Mouse (Mus musculus): ENCODE data around the gene Olfr157. TPM values are rescaled to one million over a fixed set of nuclear protein-coding genes. Genes with fewer than 3 reads are reported as not detected.
"Not testable (repeated sequence)": the region's sequence is repeated elsewhere in the genome, so short reads cannot be mapped to it uniquely, and the experiment has no call there.

Olfr157 gene
- polyA plus RNA-seq, 1 experiment from 2014 or later, result not detected

- no peaks in the 10 kb centered on the region for H3K36me3 ChIP-seq
- no peaks in the 10 kb centered on the region for H3K27me3 ChIP-seq (replicated peaks)
- no peaks in the 10 kb centered on the region for H3K4me1 ChIP-seq (replicated peaks)
- no peak overlapping the region for H3K4me3 ChIP-seq (replicated peaks)
- no peak overlapping the region for H3K4me2 ChIP-seq (replicated peaks)
- H3K9me3 ChIP-seq, result no peaks in the 10 kb centered on the region
- H3K9ac ChIP-seq, result no peak overlapping the region
- WGBS, result 73% methylated on average over 10 of the region's 10 CpGs
- ATAC-seq, result no peak
- H3K27ac ChIP-seq, result no peak overlapping the region
Measured at GRCm38 (mm10) chr4:43859886-43860285, 19.9 kb upstream of the Olfr157 start.

- Histone ChIP-seq H3K9me3 (no peaks in the 10 kb centered on the region), H3K4me2 (replicated peaks) (no peak overlapping the region), H3K27ac (no peak overlapping the region), H3K27me3 (replicated peaks) (no peaks in the 10 kb centered on the region), H3K4me3 (replicated peaks) (no peak overlapping the region), H3K4me1 (replicated peaks) (no peaks in the 10 kb centered on the region), H3K36me3 (no peaks in the 10 kb centered on the region), H3K9ac (no peak overlapping the region)
- WGBS, result 70% methylated on average over 8 of the region's 8 CpGs
- no peak for ATAC-seq
Measured at GRCm38 (mm10) chr4:43854101-43854500, 14.1 kb upstream of the Olfr157 start.

- Histone ChIP-seq H3K9ac (no peak within 1 kb of the TSS), H3K4me2 (replicated peaks) (no peak within 1 kb of the TSS), H3K4me1 (replicated peaks) (no peaks in the 10 kb centered on the region), H3K4me3 (replicated peaks) (no peak within 1 kb of the TSS), H3K27me3 (replicated peaks) (no peaks in the 10 kb centered on the region), H3K9me3 (no peaks in the 10 kb centered on the region), H3K27ac (no peak within 1 kb of the TSS), H3K36me3 (no peaks in the 10 kb centered on the region)
- no peak for ATAC-seq
- WGBS, result 88% methylated on average over 6 of the region's 6 CpGs
Measured at GRCm38 (mm10) chr4:43851265-43851664, 11.3 kb upstream of the Olfr157 start, which contains the start of gene Olfr155. Olfr155 (plus strand) TSS chr4:43851565.

GRCm38 (mm10) chr4:43838326-43838725 lies 1.7 kb downstream of the Olfr157 start:
- Histone ChIP-seq H3K4me2 (replicated peaks) (no peak overlapping the region), H3K4me1 (replicated peaks) (no peaks in the 10 kb centered on the region), H3K27me3 (replicated peaks) (no peaks in the 10 kb centered on the region), H3K4me3 (replicated peaks) (no peak overlapping the region), H3K9me3 (no peaks in the 10 kb centered on the region), H3K27ac (no peak overlapping the region), H3K9ac (no peak overlapping the region), H3K36me3 (no peaks in the 10 kb centered on the region)
- ATAC-seq, result no peak
- WGBS, result 56% methylated on average over 3 of the region's 3 CpGs

GRCm38 (mm10) chr4:43834749-43835148 lies 5.3 kb downstream of the Olfr157 start:
- H3K9me3 ChIP-seq, result no peaks in the 10 kb centered on the region
- ATAC-seq, result no peak
- no peak overlapping the region for H3K27ac ChIP-seq
- H3K4me3 ChIP-seq (replicated peaks), result no peak overlapping the region
- H3K4me2 ChIP-seq (replicated peaks), result no peak overlapping the region
- WGBS, result 71% methylated on average over 4 of the region's 4 CpGs
- no peaks in the 10 kb centered on the region for H3K27me3 ChIP-seq (replicated peaks)
- H3K4me1 ChIP-seq (replicated peaks), result no peaks in the 10 kb centered on the region
- H3K9ac ChIP-seq, result no peak overlapping the region
- no peaks in the 10 kb centered on the region for H3K36me3 ChIP-seq

- ATAC-seq, result no peak
- Histone ChIP-seq H3K27me3 (replicated peaks) (no peaks in the 10 kb centered on the region), H3K9me3 (no peaks in the 10 kb centered on the region), H3K4me2 (replicated peaks) (no peak overlapping the region), H3K4me1 (replicated peaks) (no peaks in the 10 kb centered on the region), H3K9ac (no peak overlapping the region), H3K27ac (no peak overlapping the region), H3K36me3 (no peaks in the 10 kb centered on the region), H3K4me3 (replicated peaks) (no peak overlapping the region)
- 65% methylated on average over 5 of the region's 5 CpGs for WGBS
Measured at GRCm38 (mm10) chr4:43833752-43834151, 6.2 kb downstream of the Olfr157 start.

GRCm38 (mm10) chr4:43832031-43832430 lies 8.0 kb downstream of the Olfr157 start:
- H3K36me3 ChIP-seq, result no peaks in the 10 kb centered on the region
- no peak overlapping the region for H3K27ac ChIP-seq
- H3K27me3 ChIP-seq (replicated peaks), result no peaks in the 10 kb centered on the region
- no peaks in the 10 kb centered on the region for H3K9me3 ChIP-seq
- H3K9ac ChIP-seq, result no peak overlapping the region
- no peak overlapping the region for H3K4me2 ChIP-seq (replicated peaks)
- no peaks in the 10 kb centered on the region for H3K4me1 ChIP-seq (replicated peaks)
- no peak overlapping the region for H3K4me3 ChIP-seq (replicated peaks)
- WGBS, result 69% methylated on average over 5 of the region's 5 CpGs
- ATAC-seq, result no peak

GRCm38 (mm10) chr4:43828806-43829205 lies 11.2 kb downstream of the Olfr157 start:
- Histone ChIP-seq H3K36me3 (no peaks in the 10 kb centered on the region), H3K27ac (no peak overlapping the region), H3K9me3 (no peaks in the 10 kb centered on the region), H3K4me3 (replicated peaks) (no peak overlapping the region), H3K9ac (no peak overlapping the region), H3K27me3 (replicated peaks) (no peaks in the 10 kb centered on the region), H3K4me2 (replicated peaks) (no peak overlapping the region), H3K4me1 (replicated peaks) (no peaks in the 10 kb centered on the region)
- no peak for ATAC-seq
- WGBS, result 86% methylated on average over 4 of the region's 4 CpGs

- Histone ChIP-seq H3K27ac (no peak within 1 kb of the TSS), H3K4me2 (replicated peaks) (no peak within 1 kb of the TSS), H3K4me3 (replicated peaks) (no peak within 1 kb of the TSS), H3K9me3 (no peaks in the 10 kb centered on the region), H3K36me3 (no peaks in the 10 kb centered on the region), H3K27me3 (replicated peaks) (no peaks in the 10 kb centered on the region), H3K9ac (no peak within 1 kb of the TSS), H3K4me1 (replicated peaks) (no peaks in the 10 kb centered on the region)
- 15% methylated on average over 7 of the region's 7 CpGs for WGBS
- ATAC-seq, result no peak
Measured at GRCm38 (mm10) chr4:43823845-43824337, 16.1 kb downstream of the Olfr157 start, which contains the start of gene Olfr156. Olfr156 (minus strand) TSS chr4:43823895.

GRCm38 (mm10) chr4:43822896-43823550 lies 17.0 kb downstream of the Olfr157 start:
- no peak for ATAC-seq
- H3K9me3 ChIP-seq, result no peaks in the 10 kb centered on the region

GRCm38 (mm10) chr4:43798936-43799335 lies 41.1 kb downstream of the Olfr157 start:
- 47% methylated on average over 7 of the region's 7 CpGs for WGBS
- Histone ChIP-seq H3K27me3 (replicated peaks) (no peaks in the 10 kb centered on the region), H3K4me1 (replicated peaks) (no peaks in the 10 kb centered on the region), H3K4me3 (replicated peaks) (no peak overlapping the region), H3K36me3 (no peaks in the 10 kb centered on the region), H3K9me3 (no peaks in the 10 kb centered on the region), H3K27ac (no peak overlapping the region), H3K9ac (no peak overlapping the region), H3K4me2 (replicated peaks) (no peak overlapping the region)
- ATAC-seq, result no peak

More at GRCm38 (mm10) chr4:43822896-43823550, 17.0 kb downstream of the Olfr157 start:
- Histone ChIP-seq H3K27me3 (replicated peaks) (no peaks in the 10 kb centered on the region), H3K36me3 (no peaks in the 10 kb centered on the region), H3K4me2 (replicated peaks) (no peak overlapping the region), H3K9ac (no peak overlapping the region), H3K4me1 (replicated peaks) (no peaks in the 10 kb centered on the region), H3K4me3 (replicated peaks) (no peak overlapping the region), H3K27ac (no peak overlapping the region)
- WGBS, result 74% methylated on average over 13 of the region's 13 CpGs

- H3K9ac ChIP-seq; H3K36me3 ChIP-seq; H3K4me3 ChIP-seq (replicated peaks); H3K27me3 ChIP-seq (replicated peaks); H3K4me2 ChIP-seq (replicated peaks); H3K27ac ChIP-seq; H3K9me3 ChIP-seq; ATAC-seq; H3K4me1 ChIP-seq (replicated peaks): not testable (repeated sequence)
- 87% methylated on average over 5 of the region's 5 CpGs for WGBS
Measured at GRCm38 (mm10) chr4:43795844-43796243, 44.2 kb downstream of the Olfr157 start.

- no peak overlapping the region for H3K27ac ChIP-seq
Measured at GRCm38 (mm10) chr4:43795296-43795695, 44.7 kb downstream of the Olfr157 start.

More at GRCm38 (mm10) chr4:43795296-43795695, 44.7 kb downstream of the Olfr157 start:
- no peaks in the 10 kb centered on the region for H3K9me3 ChIP-seq
- 74% methylated on average over 6 of the region's 6 CpGs for WGBS
- no peaks in the 10 kb centered on the region for H3K36me3 ChIP-seq
- H3K4me1 ChIP-seq (replicated peaks), result no peaks in the 10 kb centered on the region
- H3K4me2 ChIP-seq (replicated peaks), result no peak overlapping the region
- no peak overlapping the region for H3K4me3 ChIP-seq (replicated peaks)
- no peaks in the 10 kb centered on the region for H3K27me3 ChIP-seq (replicated peaks)
- ATAC-seq, result no peak
- no peak overlapping the region for H3K9ac ChIP-seq
